Mouse (Mus musculus) G1E (cell line): ENCODE measurements at regions not wholly inside any gene's neighbourhood (a gene's known extent, or its start where the extent isn't known, plus 50 kb on each side); places are given as distances from the start of the nearest gene placed in this dataset.

ENCODE experiments used
- CTCF ChIP-seq: IDR thresholded peaks from 2 replicates; pipeline ENCODE4 v1.5.1; 2012; ENCODE audit warnings: low read depth, low read length, inconsistent platforms, mixed read lengths
- GATA2 ChIP-seq: IDR thresholded peaks from 2 replicates; pipeline ENCODE4 v1.6.1; 2012; ENCODE audit warnings: low read depth, low read length, inconsistent platforms, borderline replicate concordance

- TF ChIP-seq CTCF, result no peak
- no peak for TF ChIP-seq GATA2
Measured at GRCm38 (mm10) chr1:184576527-184576926, 155.9 kb downstream of the Hlx start.
